Mouse (Mus musculus) T-cell, adult 2 months (primary cell): ENCODE measurements around the gene Rpl10-ps3.

ENCODE experiments used
- DNase-seq: peaks from one replicate; pipeline ENCODE4 v3.0.0; 2022; ENCODE audit warnings: low spot score

Rpl10-ps3 gene

DNA sequence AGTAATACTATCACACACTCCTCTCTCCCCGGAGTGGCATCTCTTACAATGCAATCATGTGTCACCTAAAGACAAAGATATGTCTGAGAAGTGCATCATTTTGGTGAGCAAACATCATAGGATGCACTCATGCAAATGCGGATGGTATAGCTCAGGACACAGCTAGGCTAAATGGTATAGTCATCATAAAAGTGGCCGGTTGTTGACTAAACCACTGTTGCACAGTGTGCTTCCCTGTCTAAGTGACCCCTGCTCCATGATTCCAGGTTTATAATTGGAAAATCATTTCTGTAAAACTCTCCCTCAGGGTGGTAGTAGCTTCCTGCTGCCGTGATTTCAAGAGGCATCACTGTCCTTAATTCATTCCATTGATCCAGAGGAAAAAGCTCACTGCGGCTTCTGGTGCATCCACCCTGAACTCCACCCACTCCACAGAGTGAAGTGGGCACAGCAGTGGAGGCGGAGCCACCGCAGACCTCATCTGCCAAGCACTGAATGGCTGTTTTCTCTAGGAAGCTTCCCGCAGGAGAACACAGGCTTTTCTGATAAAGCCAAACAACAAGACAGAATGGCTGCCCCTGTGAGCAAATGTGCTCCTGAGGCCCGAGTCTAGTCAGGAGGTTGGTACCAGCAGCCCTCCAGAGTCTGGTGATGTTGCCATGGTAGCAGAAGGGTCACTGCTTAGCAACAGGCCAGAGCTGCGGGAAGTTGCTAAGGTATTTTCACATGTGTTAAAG lies 38.9 kb downstream of the Rpl10-ps3 start:
- no peak for DNase-seq

DNA sequence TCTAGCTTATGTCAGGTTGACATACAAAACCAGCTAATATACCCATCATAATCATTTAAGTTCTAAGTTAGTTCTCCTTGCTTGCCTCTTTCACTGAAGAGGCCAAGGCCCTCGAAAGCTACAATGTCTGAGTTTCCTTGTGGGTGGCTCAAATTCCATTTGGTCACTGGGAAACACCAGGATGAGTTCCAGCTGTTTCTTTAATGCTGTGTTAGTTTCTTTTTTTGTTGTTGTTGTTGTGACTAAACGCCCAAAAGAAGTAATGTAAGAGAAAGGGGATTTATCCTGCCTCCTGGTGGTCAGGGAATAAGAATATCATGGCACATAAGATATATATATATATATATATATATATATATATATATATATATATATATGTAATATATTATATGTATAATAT lies 39.7 kb downstream of the Rpl10-ps3 start:
- no peak for DNase-seq

- no peak for DNase-seq
Observed at GRCm38 (mm10) chr9:50304004-50304403, 40.8 kb downstream of the Rpl10-ps3 start.

- DNase-seq = no peak
Observed at GRCm38 (mm10) chr9:50301722-50302121, 43.0 kb downstream of the Rpl10-ps3 start.

DNA sequence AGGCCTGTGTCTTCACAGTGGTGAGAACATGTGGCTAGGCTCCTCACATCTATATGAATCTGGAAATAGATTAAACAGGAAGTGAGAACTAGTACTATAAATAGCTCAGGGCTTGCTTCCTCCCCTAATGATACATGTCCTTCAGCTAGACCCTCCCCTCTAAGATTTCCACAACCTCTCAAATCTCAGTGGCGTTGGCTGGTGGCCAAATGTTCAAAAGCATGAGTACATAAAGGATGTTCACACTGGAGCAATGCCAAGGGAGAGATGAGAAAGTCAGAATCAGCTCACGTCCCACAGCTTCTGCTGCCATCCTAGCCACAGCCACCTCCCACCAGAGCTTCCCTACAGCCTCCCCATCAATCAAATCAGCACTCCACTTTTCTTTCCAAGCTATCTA lies 46.4 kb downstream of the Rpl10-ps3 start:
- DNase-seq = no peak
